12 mouse cellular contexts compared by ENCODE assay signal in the genomic region with DNA sequence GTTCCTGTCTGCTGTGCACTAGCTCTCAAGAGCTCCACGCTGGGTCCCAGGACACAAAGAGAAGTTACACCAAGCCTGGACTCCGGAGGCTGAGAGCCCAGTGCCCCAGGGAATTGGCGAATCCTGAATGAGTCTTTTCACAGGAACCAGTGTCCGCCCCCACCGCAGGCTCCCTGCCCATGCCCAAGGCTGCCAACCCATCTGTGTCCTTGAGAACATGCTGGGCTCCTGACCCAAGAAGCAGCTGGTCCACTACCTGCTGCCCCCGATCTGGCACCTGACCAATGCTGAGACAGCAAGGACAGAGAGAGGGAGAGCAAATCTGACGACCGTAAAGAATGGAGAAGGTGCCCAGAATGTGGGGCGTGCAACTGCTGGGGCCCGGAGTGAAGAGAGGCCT.
A peak's percentile ranks its signal among the peaks of the same experiment; 100 is the strongest.
DNase-seq lines count a peak whose midpoint lies in the region; ATAC-seq and TF ChIP-seq lines count a peak whose summit lies in the region.
"Had no signal": no experiment of that assay in that cellular context is flagged by ENCODE, and none has a peak within 500 bp of the region (broad histone marks: within the 10 kb centered on the region; RNA-seq: fewer than 3 reads in every experiment).

No protein-coding gene starts in this region.

- H3K27me3 ChIP-seq in intestine, postnatal 0 days (replicated peaks; ENCODE audit: control insufficient read depth, insufficient read depth, low read length), result no peaks in the 10 kb centered on the region
- H3K27me3 ChIP-seq in embryonic facial prominence, embryonic 10.5 days (replicated peaks; ENCODE audit: low read depth, poor library complexity, severe bottlenecking), result peaks cover 33% of the 10 kb centered on the region
- H3K27me3 ChIP-seq: midbrain, embryonic 13.5 days had no signal

- H3K9me3 ChIP-seq in intestine, postnatal 0 days (ENCODE audit: control insufficient read depth), result no peaks in the 10 kb centered on the region
- H3K9me3 ChIP-seq in embryonic facial prominence, embryonic 10.5 days, result no peaks in the 10 kb centered on the region
- H3K9me3 ChIP-seq: liver, embryonic 15.5 days; midbrain, embryonic 13.5 days; stomach, embryonic 15.5 days had no signal

- peaks cover 5% of the 10 kb centered on the region; the same call in 1 of the 2 replicates for H3K4me1 ChIP-seq in intestine, postnatal 0 days (replicated peaks; ENCODE audit: control insufficient read depth, insufficient read depth, low read length)
- peaks cover 18% of the 10 kb centered on the region for H3K4me1 ChIP-seq in embryonic facial prominence, embryonic 10.5 days
- H3K4me1 ChIP-seq: liver, embryonic 15.5 days; stomach, embryonic 15.5 days had no signal

- H3K9ac ChIP-seq in intestine, postnatal 0 days (ENCODE audit: low read depth, low read length), result no peak overlapping the region
- H3K9ac ChIP-seq: liver, embryonic 15.5 days; midbrain, embryonic 13.5 days; stomach, embryonic 15.5 days had no signal

- WGBS in intestine, postnatal 0 days, result 87% methylated on average over 10 of the region's 10 CpGs
- WGBS in embryonic facial prominence, embryonic 10.5 days, result 82% methylated on average over 10 of the region's 10 CpGs

- intact Hi-C loops in gastrocnemius, postnatal 14 days (cut with DNase I; ENCODE audit: low total_unique reads), result no loop called here

- H3K4me3 ChIP-seq in intestine, postnatal 0 days (ENCODE audit: low read depth, low read length), result no peak overlapping the region
- H3K4me3 ChIP-seq in embryonic facial prominence, embryonic 10.5 days, result no peak overlapping the region
- H3K4me3 ChIP-seq: liver, embryonic 15.5 days; midbrain, embryonic 13.5 days; stomach, embryonic 15.5 days had no signal

- ATAC-seq in intestine, postnatal 0 days, result no peak
- ATAC-seq: midbrain, embryonic 13.5 days had no signal

- peak; percentile 15 for DNase-seq in gastrocnemius, postnatal 14 days
- DNase-seq in gastrocnemius, postnatal 4 days (ENCODE audit: low spot score in 2 of 2), result no peak
- peak; percentile 96 to 98 for DNase-seq in cerebellum, adult 18-20 months
- DNase-seq in layer of hippocampus, adult 18-20 months (ENCODE audit: low spot score in 2 of 2), result peak; percentile 50 to 83
- DNase-seq in right cerebral cortex, postnatal 10 days (ENCODE audit: low spot score in 2 of 2), result peak; percentile 88 to 92
- DNase-seq in embryonic facial prominence, embryonic 10.5 days (ENCODE audit: low spot score), result no peak
- no peak for DNase-seq in thymus, adult 18-20 months
- DNase-seq: heart, postnatal 14 days had no signal

- TF ChIP-seq CTCF in intestine, postnatal 0 days (IDR thresholded peaks at IDR 0.05; ENCODE audit: low read depth), result no peak

- no peak overlapping the region for H3K27ac ChIP-seq in intestine, postnatal 0 days (ENCODE audit: low read depth, low read length)
- H3K27ac ChIP-seq in embryonic facial prominence, embryonic 10.5 days (replicated peaks), result no peak overlapping the region
- H3K27ac ChIP-seq: liver, embryonic 15.5 days; midbrain, embryonic 13.5 days; stomach, embryonic 15.5 days had no signal

- H3K36me3 ChIP-seq in intestine, postnatal 0 days (ENCODE audit: control insufficient read depth, insufficient read depth), result no peaks in the 10 kb centered on the region
- H3K36me3 ChIP-seq in embryonic facial prominence, embryonic 10.5 days (replicated peaks), result no peaks in the 10 kb centered on the region
- H3K36me3 ChIP-seq: liver, embryonic 15.5 days; midbrain, embryonic 13.5 days; stomach, embryonic 15.5 days had no signal

- H3K4me2 ChIP-seq in intestine, postnatal 0 days (replicated peaks; ENCODE audit: low read depth), result no peak overlapping the region
- H3K4me2 ChIP-seq: liver, embryonic 15.5 days; midbrain, embryonic 13.5 days; stomach, embryonic 15.5 days had no signal

Comparison
In these comparisons a context has a peak if more than half of its experiments do, and no peak if none do; other contexts are left out.
1. DNase-seq: peak in gastrocnemius, postnatal 14 days (single experiment), cerebellum, adult 18-20 months (2 of 2), layer of hippocampus, adult 18-20 months (2 of 2) and right cerebral cortex, postnatal 10 days (2 of 2); none in gastrocnemius, postnatal 4 days (0 of 2), embryonic facial prominence, embryonic 10.5 days (single experiment) and thymus, adult 18-20 months (0 of 2).